Mouse (Mus musculus) kidney, adult 2 months (tissue): ENCODE measurements at regions not wholly inside any gene's neighbourhood (a gene's known extent, or its start where the extent isn't known, plus 50 kb on each side); places are given as distances from the start of the nearest gene placed in this dataset.

Experiments used
- DNase-seq: peaks from one replicate; pipeline ENCODE4 v3.0.0; 2021
- H3K27ac ChIP-seq: fragments of 200-500 bp; 2 replicates; pipeline ENCODE4 v1.5.1; 2012; ENCODE audit warnings: low read depth, low read length, control low read depth, inconsistent platforms; ENCODE audit not compliant: insufficient read depth
- H3K27me3 ChIP-seq: fragments of 200-500 bp; replicated peaks from 2 replicates; pipeline ENCODE4 v1.6.1; 2012; ENCODE audit warnings: mild to moderate bottlenecking, moderate library complexity, low read length, inconsistent platforms; ENCODE audit not compliant: control insufficient read depth, insufficient read depth
- H3K36me3 ChIP-seq: fragments of 200-500 bp; 2 replicates; pipeline ENCODE4 v1.6.1; 2012; ENCODE audit warnings: mild to moderate bottlenecking, moderate library complexity, low read length, inconsistent platforms; ENCODE audit not compliant: control insufficient read depth, insufficient read depth
- H3K4me1 ChIP-seq: fragments of 200-500 bp; 2 replicates; pipeline ENCODE4 v1.6.1; 2011; ENCODE audit warnings: low read length; ENCODE audit not compliant: control insufficient read depth, insufficient read depth
- H3K4me3 ChIP-seq: fragments of 200-500 bp; 2 replicates; pipeline ENCODE4 v1.5.1; 2011; ENCODE audit warnings: mild to moderate bottlenecking, low read depth, low read length, control low read depth; ENCODE audit not compliant: insufficient read depth
- CTCF ChIP-seq: fragments of 200-500 bp; conservative IDR thresholded peaks from 2 replicates; pipeline ENCODE4 v1.5.1; 2011; ENCODE audit warnings: low read depth, mild to moderate bottlenecking, control low read depth, low read length, moderate library complexity, mixed read lengths; ENCODE audit not compliant: insufficient read depth, insufficient read length
- POLR2A ChIP-seq: fragments of 200-500 bp; IDR thresholded peaks from one replicate; pipeline ENCODE4 v1.6.1; 2011; ENCODE audit warnings: low read depth, low read length, control low read depth
- WGBS: fragments of 180-500 bp; shearing (Covaris S2); methylation state at CpG from one replicate; pipeline ENCODE4 v1.1.7; 2018; 5-methylcytosine and 5-hydroxymethylcytosine counted together

DNA sequence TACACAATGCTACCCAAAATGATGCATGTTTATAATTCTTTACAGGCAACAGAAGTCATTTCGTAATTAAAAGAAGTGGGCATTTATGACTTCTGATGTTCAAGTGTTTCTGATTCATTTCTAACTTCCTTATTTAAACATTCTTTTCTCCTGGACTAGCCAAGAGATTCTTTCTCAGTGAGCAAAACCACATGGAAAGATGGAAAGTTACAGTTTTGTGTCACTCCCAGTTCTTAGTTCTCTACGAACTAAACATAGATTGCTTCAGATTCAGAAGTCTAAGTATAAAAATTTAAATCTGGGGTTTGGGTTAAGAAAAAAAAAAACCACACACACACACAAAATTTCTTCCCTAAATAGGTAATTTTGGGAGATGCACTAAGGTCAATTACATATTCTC, 288.0 kb upstream of the Paip1 start:
- H3K4me3 ChIP-seq = no peak overlapping the region
- H3K27me3 ChIP-seq = no peaks in the 10 kb centered on the region
- DNase-seq = no peak
- no peaks in the 10 kb centered on the region for H3K4me1 ChIP-seq
- no peak for TF ChIP-seq POLR2A
- no peak for TF ChIP-seq CTCF
- H3K36me3 ChIP-seq = no peaks in the 10 kb centered on the region
- H3K27ac ChIP-seq = no peak overlapping the region
- 79% methylated on average over 2 of the region's 2 CpGs for WGBS

DNA sequence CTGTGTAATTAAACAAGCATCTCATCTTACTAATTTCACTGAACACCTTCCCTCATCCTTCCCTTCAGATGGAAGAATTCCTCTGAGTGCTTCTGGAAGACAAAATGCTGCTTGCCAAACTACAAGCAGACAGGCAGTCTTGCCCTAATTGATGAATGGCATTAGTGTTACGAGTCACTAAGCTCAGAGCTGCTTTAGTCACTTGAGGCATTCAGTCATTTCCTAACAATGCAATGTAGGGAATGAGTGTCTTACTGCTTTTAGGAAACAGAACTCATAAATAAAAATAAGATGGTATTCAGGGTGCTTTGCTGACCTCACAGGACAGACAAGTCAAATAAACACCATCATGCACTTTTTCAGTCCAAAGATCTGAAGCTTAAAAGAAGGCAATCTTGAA, 285.1 kb upstream of the Paip1 start:
- 0% methylated on average over 1 of the region's 1 CpGs for WGBS
- no peak for DNase-seq
- Histone ChIP-seq H3K4me1 (no peaks in the 10 kb centered on the region), H3K4me3 (no peak overlapping the region), H3K36me3 (no peaks in the 10 kb centered on the region), H3K27me3 (no peaks in the 10 kb centered on the region), H3K27ac (no peak overlapping the region)
- TF ChIP-seq CTCF (no peak), POLR2A (no peak)

DNA sequence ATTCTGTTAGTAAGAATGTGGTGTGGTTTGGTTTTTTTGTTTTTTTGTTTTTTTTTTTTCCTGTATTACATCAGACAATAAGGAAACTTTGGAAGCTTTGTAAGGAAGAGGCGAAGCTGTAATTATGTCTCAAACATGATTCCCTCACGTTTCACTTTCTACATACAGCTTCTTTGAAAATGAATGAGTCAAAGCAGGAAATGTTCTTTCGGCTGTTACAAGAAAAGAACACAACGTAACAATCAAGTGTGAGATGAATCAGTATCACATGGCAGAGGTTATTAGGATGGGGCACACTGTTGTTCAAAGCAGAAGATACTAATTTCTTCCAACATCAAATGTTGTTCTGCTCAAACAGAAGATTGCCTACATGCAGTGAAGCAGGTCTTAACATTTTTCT, 282.7 kb upstream of the Paip1 start:
- WGBS = 62% methylated on average over 4 of the region's 4 CpGs
- H3K36me3 ChIP-seq = no peaks in the 10 kb centered on the region
- TF ChIP-seq POLR2A (no peak), CTCF (no peak)

DNA sequence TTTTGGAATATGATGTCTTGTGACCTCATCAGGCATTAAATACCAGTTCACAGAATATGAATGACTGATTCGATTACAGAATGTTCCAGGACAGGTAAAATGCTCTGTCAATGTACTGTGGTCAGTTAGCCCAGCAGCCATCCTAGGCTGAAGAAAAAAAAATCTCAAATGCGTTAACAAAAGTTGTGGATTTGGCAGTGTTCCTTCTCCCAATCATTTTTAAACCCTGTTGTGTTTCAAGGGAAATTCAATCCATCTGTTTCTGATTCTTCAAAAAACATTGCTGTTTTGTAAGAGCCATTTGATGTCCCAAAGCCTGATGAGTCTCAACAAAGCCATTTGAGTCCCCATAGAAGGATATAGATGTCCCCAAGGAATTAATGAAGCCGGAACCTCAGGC, 280.7 kb upstream of the Paip1 start:
- WGBS = 79% methylated on average over 3 of the region's 3 CpGs

More for the DNA sequence above, 282.7 kb upstream of the Paip1 start:
- H3K4me3 ChIP-seq = no peak overlapping the region
- DNase-seq = no peak
- no peaks in the 10 kb centered on the region for H3K27me3 ChIP-seq
- H3K27ac ChIP-seq = no peak overlapping the region
- H3K4me1 ChIP-seq = no peaks in the 10 kb centered on the region

DNA sequence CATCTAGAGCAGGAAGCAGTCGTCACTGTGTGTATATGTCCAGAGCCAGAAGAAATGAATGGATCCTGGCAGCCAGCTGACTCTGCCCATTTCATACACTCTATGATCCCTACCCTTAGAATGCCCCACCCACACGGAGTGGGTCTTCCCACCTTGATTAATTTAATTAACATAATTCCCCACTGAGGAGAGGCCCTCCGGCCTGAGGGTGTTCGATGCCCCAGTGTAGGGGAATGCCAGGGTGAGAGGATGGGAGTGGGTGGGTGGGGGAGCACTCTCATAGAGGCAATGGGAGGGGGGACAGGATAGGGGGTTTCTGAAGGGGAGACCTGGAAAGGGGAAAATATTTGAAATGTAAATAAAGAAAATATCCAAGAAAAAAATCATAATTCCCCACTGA, 279.3 kb upstream of the Paip1 start:
- DNase-seq = no peak
- no peak overlapping the region for H3K27ac ChIP-seq
- TF ChIP-seq POLR2A (no peak), CTCF (no peak)
- 79% methylated on average over 4 of the region's 4 CpGs for WGBS
- no peaks in the 10 kb centered on the region for H3K36me3 ChIP-seq
- no peaks in the 10 kb centered on the region for H3K27me3 ChIP-seq
- no peaks in the 10 kb centered on the region for H3K4me1 ChIP-seq
- no peak overlapping the region for H3K4me3 ChIP-seq

More for the DNA sequence above, 280.7 kb upstream of the Paip1 start:
- Histone ChIP-seq H3K27ac (no peak overlapping the region), H3K4me3 (no peak overlapping the region), H3K36me3 (no peaks in the 10 kb centered on the region), H3K27me3 (no peaks in the 10 kb centered on the region), H3K4me1 (no peaks in the 10 kb centered on the region)
- TF ChIP-seq POLR2A (no peak), CTCF (no peak)
- no peak for DNase-seq

DNA sequence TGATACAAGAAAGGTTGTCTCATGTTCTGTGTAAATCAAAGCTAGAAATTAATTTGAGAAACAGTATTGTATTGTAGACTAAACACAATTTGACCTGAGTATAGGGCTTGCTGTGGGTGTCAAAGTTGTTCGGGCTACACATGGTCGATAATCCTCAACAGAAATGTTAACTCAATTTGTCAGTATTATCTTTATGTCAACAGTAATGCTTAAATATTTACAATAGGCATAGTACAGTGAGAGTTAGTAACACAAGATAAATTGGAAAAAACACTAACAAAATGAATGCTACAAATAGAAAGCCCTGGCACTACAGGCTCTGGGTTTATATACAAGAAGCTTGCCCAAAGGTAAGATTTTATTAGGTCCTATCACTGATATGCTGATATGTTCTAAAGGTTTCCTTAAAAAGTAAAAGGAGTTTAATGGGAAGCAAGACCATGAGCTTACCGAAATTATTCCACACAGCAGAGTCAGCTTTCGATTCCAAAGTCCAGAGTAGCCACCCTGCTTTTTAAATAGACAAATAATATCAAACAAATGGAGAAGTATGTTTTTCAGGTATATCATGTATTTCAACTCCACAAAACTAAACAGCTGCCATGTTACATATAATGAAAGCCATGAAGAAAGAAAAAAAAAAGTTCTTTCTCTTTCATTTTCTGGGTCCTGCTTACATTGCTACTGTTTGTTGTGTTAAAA, 277.4 kb upstream of the Paip1 start:
- Histone ChIP-seq H3K36me3 (no peaks in the 10 kb centered on the region), H3K4me3 (no peak overlapping the region), H3K27ac (no peak overlapping the region), H3K27me3 (no peaks in the 10 kb centered on the region), H3K4me1 (no peaks in the 10 kb centered on the region)
- TF ChIP-seq POLR2A (no peak), CTCF (no peak)
- WGBS = 78% methylated on average over 4 of the region's 4 CpGs
- DNase-seq = no peak

DNA sequence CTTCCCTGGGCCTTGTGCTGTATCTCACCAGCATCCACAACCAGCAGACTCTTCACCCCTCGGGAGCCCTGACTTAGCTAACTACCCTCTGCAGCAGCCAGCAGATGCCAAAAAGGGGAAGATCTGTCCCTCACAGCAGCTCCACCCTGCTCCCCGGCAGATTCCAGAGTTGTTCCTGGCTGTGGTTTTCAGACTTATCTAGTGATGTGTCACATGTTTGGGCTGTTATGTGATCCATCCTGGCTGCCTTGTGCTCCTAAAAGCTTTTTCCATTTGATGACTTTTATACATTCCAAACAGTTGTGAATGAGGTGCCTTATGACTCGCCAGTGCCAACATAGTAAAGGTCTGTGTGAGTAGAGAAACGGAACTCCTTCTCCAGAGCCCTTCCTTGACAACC, 250.6 kb upstream of the Paip1 start:
- 53% methylated on average over 4 of the region's 4 CpGs for WGBS
- no peak for DNase-seq
- no peak for TF ChIP-seq CTCF
- TF ChIP-seq POLR2A = no peak
- no peak overlapping the region for H3K27ac ChIP-seq
- H3K27me3 ChIP-seq = no peaks in the 10 kb centered on the region
- no peaks in the 10 kb centered on the region for H3K4me1 ChIP-seq
- H3K36me3 ChIP-seq = no peaks in the 10 kb centered on the region
- H3K4me3 ChIP-seq = no peak overlapping the region
